Comparison of ENCODE assay signal across 14 mouse cellular contexts in the genomic region with DNA sequence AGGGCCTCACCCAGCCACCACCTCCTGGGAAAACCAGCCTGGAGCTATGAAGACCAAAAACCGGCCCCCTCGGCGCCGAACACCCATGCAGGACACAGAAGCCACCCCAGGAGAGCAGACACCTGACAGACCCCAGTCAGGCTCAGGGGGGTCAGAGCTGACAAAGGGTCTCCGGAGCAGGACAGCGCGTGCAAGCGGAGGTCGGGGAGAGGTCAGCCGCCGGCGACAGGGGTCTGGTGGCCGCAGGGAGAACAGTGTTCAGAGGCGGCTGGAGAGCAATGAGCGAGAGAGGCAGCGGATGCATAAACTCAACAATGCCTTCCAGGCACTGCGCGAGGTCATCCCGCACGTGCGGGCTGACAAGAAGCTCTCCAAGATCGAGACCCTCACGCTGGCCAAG. TPM values are rescaled to one million over a fixed set of nuclear protein-coding genes. Genes with fewer than 3 reads are reported as not detected.
DNase-seq lines count a peak whose midpoint lies in the region; ATAC-seq and TF ChIP-seq lines count a peak whose summit lies in the region.
"Had no signal": no experiment of that assay in that cellular context is flagged by ENCODE, and none has a peak within 500 bp of the region (broad histone marks: within the 10 kb centered on the region; RNA-seq: fewer than 3 reads in every experiment).

No protein-coding gene starts in this region.

- no peak for ATAC-seq in heart, embryonic 12.5 days (ENCODE audit: insufficient number of reproducible peaks, low FRiP score)
- ATAC-seq in midbrain, embryonic 13.5 days = no peak
- no peak for ATAC-seq in midbrain, embryonic 16.5 days
- no peak for ATAC-seq in megakaryocyte progenitor cell, adult 5-6 weeks (replicated peaks; ENCODE audit: poor library complexity)
- ATAC-seq: Patski had no signal

- DNase-seq in heart, adult 18-20 months = no peak
- peak; percentile 48 for DNase-seq in embryonic facial prominence, embryonic 10.5 days (ENCODE audit: low spot score)
- DNase-seq in kidney, adult 11 months = no peak
- DNase-seq: B cell, adult 2 months; forebrain, postnatal 0 days; kidney, postnatal 14 days; lung, postnatal 36 days had no signal

- peaks cover 33% of the 10 kb centered on the region for H3K4me1 ChIP-seq in heart, embryonic 12.5 days (replicated peaks)
- peaks cover 18% of the 10 kb centered on the region for H3K4me1 ChIP-seq in midbrain, embryonic 13.5 days (replicated peaks)
- peaks cover 8% of the 10 kb centered on the region for H3K4me1 ChIP-seq in midbrain, embryonic 16.5 days (ENCODE audit: control insufficient read depth, insufficient read depth, low read length)
- peaks cover 27% of the 10 kb centered on the region for H3K4me1 ChIP-seq in embryonic facial prominence, embryonic 10.5 days
- H3K4me1 ChIP-seq in small intestine, adult 2 months (ENCODE audit: control insufficient read depth, insufficient read depth, insufficient read length, low read length) = peaks cover 6% of the 10 kb centered on the region; the same call in 1 of the 2 replicates

- no peak overlapping the region for H3K27ac ChIP-seq in heart, embryonic 12.5 days (ENCODE audit: poor library complexity, severe bottlenecking)
- no peak overlapping the region for H3K27ac ChIP-seq in midbrain, embryonic 13.5 days
- no peak overlapping the region for H3K27ac ChIP-seq in midbrain, embryonic 16.5 days (ENCODE audit: low read length)
- H3K27ac ChIP-seq in embryonic facial prominence, embryonic 10.5 days (replicated peaks) = no peak overlapping the region
- no peak overlapping the region for H3K27ac ChIP-seq in small intestine, adult 2 months (ENCODE audit: insufficient read depth, low read depth, low read length)
- H3K27ac ChIP-seq: limb, embryonic 15.5 days had no signal

- H3K4me3 ChIP-seq in heart, embryonic 12.5 days = no peak overlapping the region
- no peak overlapping the region for H3K4me3 ChIP-seq in midbrain, embryonic 13.5 days (replicated peaks)
- no peak overlapping the region for H3K4me3 ChIP-seq in midbrain, embryonic 16.5 days (ENCODE audit: low read depth, low read length)
- H3K4me3 ChIP-seq in embryonic facial prominence, embryonic 10.5 days = no peak overlapping the region
- peak overlapping the region; percentile 46 for H3K4me3 ChIP-seq in small intestine, adult 2 months (ENCODE audit: low read depth, low read length)

- 44% methylated on average over 23 of the region's 23 CpGs for WGBS in heart, embryonic 12.5 days
- WGBS in midbrain, embryonic 13.5 days = 48% methylated on average over 23 of the region's 23 CpGs
- 51% methylated on average over 23 of the region's 23 CpGs for WGBS in midbrain, embryonic 16.5 days
- WGBS in embryonic facial prominence, embryonic 10.5 days = 48% methylated on average over 23 of the region's 23 CpGs
- 80% methylated on average over 23 of the region's 23 CpGs for WGBS in small intestine, adult 2 months

- no peak for TF ChIP-seq POLR2A in small intestine, adult 2 months (IDR thresholded peaks at IDR 0.05; ENCODE audit: low read depth, low read length)

- H3K36me3 ChIP-seq in heart, embryonic 12.5 days = peaks cover 10% of the 10 kb centered on the region
- H3K36me3 ChIP-seq in midbrain, embryonic 13.5 days = peaks cover 8% of the 10 kb centered on the region
- H3K36me3 ChIP-seq in midbrain, embryonic 16.5 days (ENCODE audit: control insufficient read depth, insufficient read depth, low read length) = peaks cover under 1% of the 10 kb centered on the region; the same call in 1 of the 2 replicates
- peaks cover 17% of the 10 kb centered on the region for H3K36me3 ChIP-seq in embryonic facial prominence, embryonic 10.5 days (replicated peaks)
- H3K36me3 ChIP-seq in small intestine, adult 2 months (ENCODE audit: control insufficient read depth, insufficient read depth, low read length) = peaks cover 7% of the 10 kb centered on the region; the same call in 1 of the 2 replicates
- H3K36me3 ChIP-seq: limb, embryonic 15.5 days had no signal

- H3K4me2 ChIP-seq in heart, embryonic 12.5 days = peak overlapping the region; percentile 72
- no peak overlapping the region for H3K4me2 ChIP-seq in midbrain, embryonic 13.5 days (replicated peaks)
- no peak overlapping the region for H3K4me2 ChIP-seq in midbrain, embryonic 16.5 days (ENCODE audit: low read length)

- no peaks in the 10 kb centered on the region for H3K9me3 ChIP-seq in heart, embryonic 12.5 days (replicated peaks)
- no peaks in the 10 kb centered on the region for H3K9me3 ChIP-seq in midbrain, embryonic 13.5 days
- no peaks in the 10 kb centered on the region for H3K9me3 ChIP-seq in midbrain, embryonic 16.5 days (replicated peaks; ENCODE audit: control insufficient read depth, low read length, poor library complexity, severe bottlenecking)
- H3K9me3 ChIP-seq in embryonic facial prominence, embryonic 10.5 days = no peaks in the 10 kb centered on the region
- H3K9me3 ChIP-seq: limb, embryonic 15.5 days had no signal

- H3K27me3 ChIP-seq in heart, embryonic 12.5 days (replicated peaks) = no peaks in the 10 kb centered on the region
- no peaks in the 10 kb centered on the region for H3K27me3 ChIP-seq in midbrain, embryonic 13.5 days
- H3K27me3 ChIP-seq in midbrain, embryonic 16.5 days (ENCODE audit: control insufficient read depth, insufficient read depth, low read depth, low read length) = no peaks in the 10 kb centered on the region
- no peaks in the 10 kb centered on the region for H3K27me3 ChIP-seq in embryonic facial prominence, embryonic 10.5 days (replicated peaks; ENCODE audit: low read depth, poor library complexity, severe bottlenecking)
- H3K27me3 ChIP-seq in small intestine, adult 2 months (ENCODE audit: control insufficient read depth, insufficient read depth, low read length) = no peaks in the 10 kb centered on the region
- H3K27me3 ChIP-seq: limb, embryonic 15.5 days; Patski had no signal

- no peak for TF ChIP-seq CTCF in small intestine, adult 2 months (IDR thresholded peaks at IDR 0.05; ENCODE audit: extremely low read depth, insufficient read length, insufficient replicate concordance, low read depth, low read length)

- peak overlapping the region; percentile 57 for H3K9ac ChIP-seq in heart, embryonic 12.5 days
- H3K9ac ChIP-seq in midbrain, embryonic 13.5 days (replicated peaks) = 0 out of 2 replicates have a peak overlapping the region, but pooled peaks have one; percentile 33
- no peak overlapping the region for H3K9ac ChIP-seq in midbrain, embryonic 16.5 days (ENCODE audit: low read depth, low read length)
- H3K9ac ChIP-seq: forebrain, postnatal 0 days; limb, embryonic 15.5 days had no signal

RNA-seq across cellular contexts. Expression of a gene that starts 0.9 kb away (rescaled TPM):
- 0.26 and 0.46 TPM in 2 replicates for polyA plus RNA-seq in heart, embryonic 12.5 days (2016; fragmentation: Nextera tagmentation; extraction: Ambion mirVana)
- total RNA-seq in heart, adult 18-20 months (2021) = under 1 TPM in 1 of 2 experiments, not detected in 1; 0.07 TPM
- 0.13 and 0.14 TPM in 2 replicates for polyA plus RNA-seq in midbrain, embryonic 13.5 days (2015; fragmentation: Nextera tagmentation; extraction: Ambion mirVana)
- polyA plus RNA-seq in midbrain, embryonic 16.5 days (2015; fragmentation: Nextera tagmentation; extraction: Ambion mirVana) = not detected in 2 replicates
- polyA plus RNA-seq in embryonic facial prominence, embryonic 10.5 days (2016; fragmentation: Nextera tagmentation; extraction: Ambion mirVana) = 0.16 and 0.35 TPM in 2 replicates
- 10.9 and 21.3 TPM in 2 replicates for polyA plus RNA-seq in small intestine, adult 2 months (2012; rRNA removed)
- total RNA-seq in megakaryocyte progenitor cell, adult 5-6 weeks (2015) = 1.3 and 2.4 TPM in 2 replicates
- total RNA-seq in megakaryocyte progenitor cell, adult 5-6 weeks (2017) = 1.5 TPM in 2 replicates
- total RNA-seq: forebrain, postnatal 0 days had no signal
- polyA plus RNA-seq: forebrain, postnatal 0 days had no signal

RNA-seq across cellular contexts. Expression of a gene that starts 32.4 kb away (rescaled TPM):
- polyA plus RNA-seq in heart, embryonic 12.5 days (2016; fragmentation: Nextera tagmentation; extraction: Ambion mirVana) = 19.1 and 19.3 TPM in 2 replicates
- total RNA-seq in heart, adult 18-20 months (2021) = 10 to 100 TPM; 27.1 to 27.3 TPM
- 42.8 and 44.8 TPM in 2 replicates for polyA plus RNA-seq in midbrain, embryonic 13.5 days (2015; fragmentation: Nextera tagmentation; extraction: Ambion mirVana)
- polyA plus RNA-seq in midbrain, embryonic 16.5 days (2015; fragmentation: Nextera tagmentation; extraction: Ambion mirVana) = 46.1 and 48.2 TPM in 2 replicates
- 19.3 and 21.1 TPM in 2 replicates for polyA plus RNA-seq in embryonic facial prominence, embryonic 10.5 days (2016; fragmentation: Nextera tagmentation; extraction: Ambion mirVana)
- 16.0 and 29.7 TPM in 2 replicates for polyA plus RNA-seq in small intestine, adult 2 months (2012; rRNA removed)
- 2.0 and 2.3 TPM in 2 replicates for total RNA-seq in megakaryocyte progenitor cell, adult 5-6 weeks (2015)
- 2.1 and 2.5 TPM in 2 replicates for total RNA-seq in megakaryocyte progenitor cell, adult 5-6 weeks (2017)

RNA-seq across cellular contexts. Expression of a gene that starts 53.2 kb away (rescaled TPM):
- polyA plus RNA-seq in heart, embryonic 12.5 days (2016; fragmentation: Nextera tagmentation; extraction: Ambion mirVana) = 127 and 133 TPM in 2 replicates
- total RNA-seq in heart, adult 18-20 months (2021) = 100 to 1,000 TPM; 149 to 160 TPM
- polyA plus RNA-seq in midbrain, embryonic 13.5 days (2015; fragmentation: Nextera tagmentation; extraction: Ambion mirVana) = 133 and 137 TPM in 2 replicates
- 97.3 and 98.5 TPM in 2 replicates for polyA plus RNA-seq in midbrain, embryonic 16.5 days (2015; fragmentation: Nextera tagmentation; extraction: Ambion mirVana)
- polyA plus RNA-seq in embryonic facial prominence, embryonic 10.5 days (2016; fragmentation: Nextera tagmentation; extraction: Ambion mirVana) = 119 and 124 TPM in 2 replicates
- polyA plus RNA-seq in small intestine, adult 2 months (2012; rRNA removed) = 60.1 and 154 TPM in 2 replicates
- total RNA-seq in megakaryocyte progenitor cell, adult 5-6 weeks (2015) = 23.8 and 25.6 TPM in 2 replicates
- 7.8 and 15.5 TPM in 2 replicates for total RNA-seq in megakaryocyte progenitor cell, adult 5-6 weeks (2017)
